Mouse (Mus musculus) small intestine, adult 2 months (tissue): ENCODE measurements around the gene Scmh1.

Experiments
- CTCF ChIP-seq: fragments of 200-500 bp; IDR thresholded peaks from 2 replicates; pipeline ENCODE4 v1.5.1; 2012; ENCODE audit warnings: low read depth, mild to moderate bottlenecking, control low read depth, inconsistent platforms, low read length, moderate library complexity, mixed read lengths; ENCODE audit not compliant: insufficient replicate concordance, insufficient read length; ENCODE audit errors: extremely low read depth
- POLR2A ChIP-seq: fragments of 200-500 bp; IDR thresholded peaks from 2 replicates; pipeline ENCODE4 v1.6.1; 2012; ENCODE audit warnings: low read depth, mild to moderate bottlenecking, control low read depth, inconsistent platforms, low read length, moderate library complexity

GRCm38 (mm10) chr4:120420685-120421084 is 15.6 kb downstream of the Scmh1 start:
- TF ChIP-seq CTCF (no peak), POLR2A (no peak)
